Mouse (Mus musculus) retina, postnatal 7 days (tissue): ENCODE measurements around the gene Bcas3.

Experiments used
- DNase-seq: peaks from one replicate; pipeline ENCODE4 v3.0.0-alpha.2; 2012; ENCODE audit warnings: low read depth, low spot score

Bcas3 gene

GRCm38 (mm10) chr11:85841211-85841681 is 488.3 kb downstream of the Bcas3 start:
- no peak for DNase-seq

GRCm38 (mm10) chr11:85841980-85842379 is 489.0 kb downstream of the Bcas3 start:
- peak; percentile 65 for DNase-seq

DNA sequence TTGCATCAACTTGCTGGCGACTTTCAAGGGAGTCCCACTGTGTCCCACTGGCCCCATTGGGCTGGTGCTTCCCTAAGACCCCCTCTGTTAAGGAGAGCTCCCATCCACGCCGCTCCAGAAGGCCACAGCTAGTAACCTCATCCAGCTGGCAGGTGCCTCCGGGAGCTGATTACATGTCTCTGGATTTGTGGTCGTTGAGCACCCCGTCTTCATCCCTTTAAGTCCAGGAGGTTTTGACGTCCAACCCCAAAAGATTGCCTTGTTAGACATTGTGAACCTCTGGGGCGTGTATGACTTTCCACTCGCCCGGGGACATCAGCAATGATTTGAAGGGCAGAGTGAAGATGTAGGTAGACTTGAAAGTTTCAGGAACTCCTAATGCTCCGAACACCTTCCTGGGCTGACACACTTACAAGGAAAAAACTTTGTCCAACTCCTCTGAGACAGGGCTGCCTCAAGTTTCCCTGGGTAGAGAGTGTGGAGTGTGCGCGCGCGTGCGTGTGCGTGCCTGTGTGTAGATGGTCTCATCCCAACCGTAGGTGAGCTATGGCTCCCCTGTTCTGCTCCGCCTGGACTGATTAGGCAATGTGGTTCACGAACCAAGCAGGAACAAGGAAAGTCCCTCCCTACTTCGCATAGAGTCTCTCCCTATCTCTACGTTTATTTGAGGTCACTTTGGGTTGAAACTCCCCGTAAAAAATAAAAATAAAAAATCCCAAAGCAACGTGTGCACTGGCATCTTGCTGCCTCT is 489.8 kb downstream of the Bcas3 start:
- no peak for DNase-seq

DNA sequence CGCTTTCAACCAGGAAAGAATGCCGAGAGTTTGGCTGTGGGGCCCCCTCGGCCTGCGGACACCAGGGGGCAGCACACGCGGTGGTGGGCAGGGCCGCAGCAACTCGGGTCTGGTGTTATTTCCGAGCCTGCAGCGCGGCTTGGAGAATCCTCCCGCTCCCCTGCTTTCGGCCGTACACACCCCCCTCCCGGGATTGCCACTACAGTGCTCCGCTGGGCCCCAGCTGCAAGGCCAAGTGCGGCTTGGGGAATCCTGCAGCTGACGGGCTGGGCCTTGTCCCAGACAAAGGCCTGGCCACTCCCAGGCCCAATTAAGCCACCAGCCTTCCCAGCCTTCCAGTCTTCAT is 490.4 kb downstream of the Bcas3 start:
- DNase-seq = peak; percentile 66

- peak; percentile 71 for DNase-seq
These were observed 491.4 kb downstream of the Bcas3 start for GRCm38 (mm10) chr11:85844144-85844965.

DNA sequence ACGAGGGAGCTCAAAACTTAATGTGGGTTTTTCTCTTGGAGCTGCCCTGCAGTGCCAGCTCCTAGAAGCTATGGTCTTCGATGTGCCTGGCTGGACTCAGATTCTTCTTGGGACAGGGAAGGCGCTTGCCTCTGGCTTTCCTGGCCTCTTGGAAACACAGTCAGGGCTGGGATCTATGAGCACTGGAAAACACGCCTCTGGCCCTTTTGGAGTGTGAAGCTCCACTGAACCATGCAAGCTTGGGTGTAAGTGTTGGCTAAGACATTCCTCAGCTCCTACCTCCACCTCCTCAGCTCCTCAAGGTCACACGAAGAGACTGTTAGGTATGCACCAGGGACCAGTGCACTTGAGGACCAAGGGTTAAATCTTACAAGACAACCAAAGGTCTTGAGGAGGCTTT is 492.0 kb downstream of the Bcas3 start:
- no peak for DNase-seq

- DNase-seq = no peak
These were observed 493.0 kb downstream of the Bcas3 start for GRCm38 (mm10) chr11:85845921-85846320.

- DNase-seq = no peak
These were observed 493.5 kb downstream of the Bcas3 start for GRCm38 (mm10) chr11:85846509-85846908.

DNA sequence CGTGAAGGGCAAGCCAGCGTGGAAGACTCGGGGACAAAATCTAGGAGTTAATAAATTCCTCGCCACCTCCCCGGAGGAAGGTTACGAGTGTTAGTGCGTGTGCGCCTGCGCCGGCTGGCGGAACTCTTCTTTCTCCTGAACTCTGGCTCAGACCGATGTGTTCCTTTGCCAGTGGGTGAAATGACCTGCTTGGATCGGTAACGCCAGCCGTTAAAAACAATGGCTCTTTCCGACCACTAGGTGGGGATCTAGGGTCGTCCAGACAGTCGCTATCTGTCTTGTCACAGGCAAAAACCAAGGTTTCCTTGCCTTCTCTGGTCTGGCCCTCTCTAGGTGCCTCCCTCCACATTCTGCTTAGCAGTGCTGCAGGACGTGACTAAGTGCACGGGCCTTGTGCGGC is 496.1 kb downstream of the Bcas3 start:
- peak; percentile 75 for DNase-seq

DNA sequence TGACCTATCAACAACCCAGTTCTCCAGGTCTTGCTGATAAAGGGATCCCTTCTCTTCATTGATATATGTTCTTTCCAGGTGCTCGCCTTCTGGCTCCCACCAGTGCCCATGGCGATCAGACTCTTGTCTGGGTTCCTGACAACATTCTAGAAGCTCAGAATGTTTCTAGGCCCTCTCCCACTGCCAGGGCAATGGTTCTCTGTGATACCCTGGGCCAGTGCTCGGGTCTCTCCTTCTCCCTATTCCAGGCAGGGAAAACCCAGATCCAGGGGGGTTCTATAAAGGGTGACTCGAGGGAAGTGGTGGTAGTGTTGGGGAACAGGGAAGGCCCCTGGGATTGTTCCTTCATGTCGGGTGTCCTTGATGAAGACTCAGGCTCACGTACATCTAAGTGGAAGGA is 497.3 kb downstream of the Bcas3 start, which contains the start of gene Gm11444:
Gene Gm11444 (minus strand): TSS at position 101 of the 400 bp plus-strand sequence.
- DNase-seq = no peak

DNA sequence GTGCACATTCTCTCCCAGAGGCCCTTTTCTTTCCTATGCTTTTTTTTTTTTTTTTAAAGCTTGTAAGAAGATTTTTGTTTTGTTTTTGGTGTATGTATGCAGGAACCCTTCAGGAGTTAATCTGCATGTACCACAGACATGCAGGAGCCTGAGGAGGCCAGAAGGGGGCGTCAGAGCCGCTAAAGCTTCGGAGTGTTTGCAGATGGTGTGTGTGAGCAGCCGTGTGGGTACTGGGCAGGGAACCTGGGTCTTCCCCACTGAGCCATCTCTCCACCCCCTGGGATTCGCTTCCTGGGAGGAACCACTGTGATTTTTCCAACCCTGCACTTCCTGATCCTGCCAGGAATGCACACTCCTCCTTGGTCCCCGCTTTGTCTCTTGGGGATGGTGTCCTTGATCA is 497.8 kb downstream of the Bcas3 start:
- DNase-seq = no peak

GRCm38 (mm10) chr11:85857997-85858698 is 505.2 kb downstream of the Bcas3 start:
- DNase-seq = no peak

- no peak for DNase-seq
These were observed 511.4 kb downstream of the Bcas3 start for GRCm38 (mm10) chr11:85864363-85864762.
